Mouse (Mus musculus) MEL (cell line): Measurements from ENCODE around the gene Oca2. TPM values are rescaled to one million over a fixed set of nuclear protein-coding genes. Genes with fewer than 3 reads are reported as not detected.

Experiments
- DNase-seq: peaks from one replicate; pipeline ENCODE4 v3.0.0; 2011; ENCODE audit warnings: low read depth, low spot score
- H3K27ac ChIP-seq: 2 replicates; pipeline ENCODE4 v1.5.1; 2012; ENCODE audit warnings: low read depth, mild to moderate bottlenecking, control low read depth, low read length, moderate library complexity; ENCODE audit not compliant: control insufficient read depth
- H3K27me3 ChIP-seq, 2 experiments: fragments of 150-350 bp in 1 of 2; sonication (generic) in 1 of 2; 2 replicates each; pipeline ENCODE4 v1.6.1; 2012; ENCODE audit warnings: low read length in 2 of 2, mild to moderate bottlenecking in 2 of 2, improper control_type of control experiment in 1 of 2, moderate library complexity in 1 of 2; ENCODE audit not compliant: insufficient read depth in 2 of 2, control insufficient read depth in 1 of 2
- H3K36me3 ChIP-seq, 2 experiments: 2 replicates each; pipeline ENCODE4 v1.6.1; 2012 to 2014; ENCODE audit warnings: low read length in 2 of 2, improper control_type of control experiment in 1 of 2, inconsistent platforms in 1 of 2, mild to moderate bottlenecking in 1 of 2; ENCODE audit not compliant: insufficient read depth in 2 of 2, control insufficient read depth in 1 of 2
- H3K4me1 ChIP-seq, 2 experiments: fragments of 150-350 bp in 1 of 2; sonication (generic) in 1 of 2; 2 replicates each; pipeline ENCODE4 v1.6.1; 2012; ENCODE audit warnings: low read length in 2 of 2, improper control_type of control experiment in 1 of 2, mild to moderate bottlenecking in 1 of 2; ENCODE audit not compliant: insufficient read depth in 2 of 2, control insufficient read depth in 1 of 2
- H3K4me3 ChIP-seq, 2 experiments: fragments of 150-350 bp in 1 of 2; sonication (generic) in 1 of 2; 2 replicates each; pipeline ENCODE4 v1.5.1; 2012; ENCODE audit warnings: low read depth in 2 of 2, low read length in 2 of 2, mild to moderate bottlenecking in 2 of 2, moderate library complexity in 2 of 2, control low read depth in 1 of 2, improper control_type of control experiment in 1 of 2; ENCODE audit not compliant: control insufficient read depth in 1 of 2, insufficient read depth in 1 of 2
- H3K79me2 ChIP-seq: 2 replicates; pipeline ENCODE4 v1.6.1; 2012; ENCODE audit warnings: mild to moderate bottlenecking, low read length, moderate library complexity; ENCODE audit not compliant: control insufficient read depth, poor library complexity, insufficient read depth
- H3K9ac ChIP-seq: 2 replicates; pipeline ENCODE4 v1.6.1; 2012; ENCODE audit warnings: low read depth, mild to moderate bottlenecking, control low read depth, low read length, moderate library complexity; ENCODE audit not compliant: control insufficient read depth, poor library complexity, severe bottlenecking
- H3K9me3 ChIP-seq: fragments of 150-350 bp; sonication (generic); replicated peaks from 2 replicates; pipeline ENCODE4 v1.6.1; 2012; ENCODE audit warnings: mild to moderate bottlenecking, low read length, improper control_type of control experiment, moderate library complexity; ENCODE audit not compliant: insufficient read depth
- BHLHE40 ChIP-seq: IDR thresholded peaks from 2 replicates; pipeline ENCODE4 v1.6.1; 2012; ENCODE audit warnings: low read depth, mild to moderate bottlenecking, inconsistent platforms, low read length, improper control_type of control experiment, borderline replicate concordance
- CHD1 ChIP-seq: IDR thresholded peaks from 2 replicates; pipeline ENCODE4 v1.6.1; 2012; ENCODE audit warnings: low read depth, mild to moderate bottlenecking, inconsistent platforms, low read length, improper control_type of control experiment
- CHD2 ChIP-seq: IDR thresholded peaks from 2 replicates; pipeline ENCODE4 v1.6.1; 2011; ENCODE audit warnings: low read length, improper control_type of control experiment
- E2F4 ChIP-seq: IDR thresholded peaks from 2 replicates; pipeline ENCODE4 v1.6.1; 2011; ENCODE audit warnings: low read depth, low read length, improper control_type of control experiment, borderline replicate concordance
- ETS1 ChIP-seq: IDR thresholded peaks from 2 replicates; pipeline ENCODE4 v1.6.1; 2012; ENCODE audit warnings: low read depth, mild to moderate bottlenecking, inconsistent platforms, low read length, improper control_type of control experiment, moderate library complexity
- GABPA ChIP-seq: IDR thresholded peaks from 2 replicates; pipeline ENCODE4 v1.6.1; 2012; ENCODE audit warnings: low read depth, mild to moderate bottlenecking, inconsistent platforms, low read length, improper control_type of control experiment, moderate library complexity
- HCFC1 ChIP-seq: IDR thresholded peaks from 2 replicates; pipeline ENCODE4 v1.6.1; 2012; ENCODE audit warnings: low read depth, mild to moderate bottlenecking, inconsistent platforms, low read length, improper control_type of control experiment, moderate library complexity
- MAFK ChIP-seq: IDR thresholded peaks from 2 replicates; pipeline ENCODE4 v1.6.1; 2011; ENCODE audit warnings: low read depth, mild to moderate bottlenecking, low read length, improper control_type of control experiment, borderline replicate concordance
- MAX ChIP-seq: IDR thresholded peaks from 2 replicates; pipeline ENCODE4 v1.6.1; 2011; ENCODE audit warnings: low read length, improper control_type of control experiment
- MEF2A ChIP-seq: IDR thresholded peaks from 2 replicates; pipeline ENCODE4 v1.6.1; 2014; ENCODE audit warnings: low read depth, mild to moderate bottlenecking, inconsistent platforms, low read length, improper control_type of control experiment; ENCODE audit not compliant: poor library complexity, insufficient replicate concordance, severe bottlenecking; ENCODE audit errors: extremely low read depth
- MXI1 ChIP-seq: IDR thresholded peaks from 2 replicates; pipeline ENCODE4 v1.6.1; 2011; ENCODE audit warnings: mild to moderate bottlenecking, low read depth, low read length, improper control_type of control experiment
- MYB ChIP-seq: IDR thresholded peaks from 2 replicates; pipeline ENCODE4 v1.6.1; 2011; ENCODE audit warnings: mild to moderate bottlenecking, low read depth, low read length, improper control_type of control experiment
- NELFE ChIP-seq: IDR thresholded peaks from 2 replicates; pipeline ENCODE4 v1.6.1; 2011; ENCODE audit warnings: low read depth, low read length, improper control_type of control experiment
- POLR2AphosphoS5 ChIP-seq: IDR thresholded peaks from 2 replicates; pipeline ENCODE4 v1.6.1; 2012; ENCODE audit warnings: low read depth, borderline replicate concordance, mild to moderate bottlenecking, inconsistent platforms, low read length, moderate library complexity, mixed read lengths
- RAD21 ChIP-seq: IDR thresholded peaks from 2 replicates; pipeline ENCODE4 v1.6.1; 2011; ENCODE audit warnings: mild to moderate bottlenecking, low read depth, low read length, improper control_type of control experiment
- RCOR1 ChIP-seq: IDR thresholded peaks from 2 replicates; pipeline ENCODE4 v1.6.1; 2012; ENCODE audit warnings: low read depth, mild to moderate bottlenecking, inconsistent platforms, low read length, improper control_type of control experiment
- SMC3 ChIP-seq: IDR thresholded peaks from 2 replicates; pipeline ENCODE4 v1.6.1; 2011; ENCODE audit warnings: low read depth, low read length, improper control_type of control experiment
- TAL1 ChIP-seq: IDR thresholded peaks from 2 replicates; pipeline ENCODE4 v1.6.1; 2012; ENCODE audit warnings: mild to moderate bottlenecking, inconsistent platforms, low read length, moderate library complexity, mixed read lengths
- USF1 ChIP-seq: IDR thresholded peaks from 2 replicates; pipeline ENCODE4 v1.6.1; 2014; ENCODE audit warnings: low read depth, mild to moderate bottlenecking, inconsistent platforms, low read length, improper control_type of control experiment, moderate library complexity
- USF2 ChIP-seq, 2 experiments: IDR thresholded peaks; 2 replicates each; pipeline ENCODE4 v1.6.1; 2011 to 2012; ENCODE audit warnings: improper control_type of control experiment in 2 of 2, low read length in 2 of 2, borderline replicate concordance in 1 of 2, inconsistent platforms in 1 of 2, low read depth in 1 of 2, mild to moderate bottlenecking in 1 of 2; ENCODE audit not compliant: insufficient read depth in 1 of 2
- ZC3H11A ChIP-seq: IDR thresholded peaks from 2 replicates; pipeline ENCODE4 v1.6.1; 2012; ENCODE audit warnings: low read depth, mild to moderate bottlenecking, inconsistent platforms, low read length, improper control_type of control experiment
- ZKSCAN1 ChIP-seq: IDR thresholded peaks from 2 replicates; pipeline ENCODE4 v1.6.1; 2012; ENCODE audit warnings: low read depth, mild to moderate bottlenecking, inconsistent platforms, low read length, improper control_type of control experiment, moderate library complexity
- ZNF384 ChIP-seq: IDR thresholded peaks from 2 replicates; pipeline ENCODE4 v1.6.1; 2012; ENCODE audit warnings: low read depth, mild to moderate bottlenecking, inconsistent platforms, low read length, improper control_type of control experiment
- polyA plus RNA-seq, 2 experiments: library from polyadenylated mRNA; stranded (reverse) in 1 of 2; unstranded in 1 of 2; fragments of >175 nt in 1 of 2; fragments of >200 nt in 1 of 2; gene quantifications; 2 replicates each; pipeline versions ENCODE4 v1.2.1 to v1.2.4; 2012; ENCODE audit warnings: low replicate concordance in 2 of 2, low read depth in 1 of 2; ENCODE audit not compliant: insufficient read length in 2 of 2, insufficient read depth in 1 of 2, missing spikeins in 1 of 2
- total RNA-seq: library from RNA; depleted of rRNA; stranded (reverse); fragments of 300-350 nt; gene quantifications from 2 replicates; pipeline ENCODE4 v1.2.3, GENCODE M21; 2012

Gene Oca2
- total and polyA plus RNA-seq, 3 experiments = not detected

- no peak overlapping the region for H3K4me3 ChIP-seq
- H3K79me2 ChIP-seq = no peaks in the 10 kb centered on the region
- DNase-seq = no peak
- no peaks in the 10 kb centered on the region for H3K9me3 ChIP-seq
- TF ChIP-seq TAL1 = no peak
- TF ChIP-seq GABPA = no peak
- TF ChIP-seq CHD2 = no peak
- no peak for TF ChIP-seq HCFC1
- no peak for TF ChIP-seq ETS1
- TF ChIP-seq SMC3 = no peak
- no peak for TF ChIP-seq ZKSCAN1
- TF ChIP-seq NELFE = no peak
- no peak for TF ChIP-seq MAFK
- no peak for TF ChIP-seq ZC3H11A
- no peak for TF ChIP-seq RAD21
- no peak for TF ChIP-seq MEF2A
- no peak for TF ChIP-seq POLR2AphosphoS5
- TF ChIP-seq ZNF384 = no peak
- TF ChIP-seq RCOR1 = no peak
- TF ChIP-seq MXI1 = no peak
- no peak for TF ChIP-seq CHD1
- TF ChIP-seq BHLHE40 = no peak
- H3K27ac ChIP-seq = no peak overlapping the region
- no peaks in the 10 kb centered on the region for H3K36me3 ChIP-seq
- H3K9ac ChIP-seq = no peak overlapping the region
- no peaks in the 10 kb centered on the region for H3K4me1 ChIP-seq
- no peaks in the 10 kb centered on the region for H3K27me3 ChIP-seq
Observed at GRCm38 (mm10) chr7:56423548-56423947, 184.0 kb downstream of the Oca2 start.

GRCm38 (mm10) chr7:56460814-56461520 is 221.4 kb downstream of the Oca2 start:
- H3K4me1 ChIP-seq = no peaks in the 10 kb centered on the region
- H3K36me3 ChIP-seq = no peaks in the 10 kb centered on the region
- TF ChIP-seq MYB = no peak
- TF ChIP-seq ZC3H11A = no peak
- no peak for TF ChIP-seq MAX
- TF ChIP-seq USF1 = no peak
- TF ChIP-seq POLR2AphosphoS5 = no peak
- no peak for TF ChIP-seq E2F4
- no peak for TF ChIP-seq USF2 (IDR thresholded peaks at IDR 0.05; ENCODE audit: borderline replicate concordance in 1 of 2, insufficient read depth in 1 of 2, low read depth in 1 of 2, low read length in 2 of 2)
- H3K27me3 ChIP-seq = no peaks in the 10 kb centered on the region
- no peak overlapping the region for H3K4me3 ChIP-seq
- DNase-seq = no peak
- H3K9me3 ChIP-seq = no peaks in the 10 kb centered on the region
- H3K27ac ChIP-seq = no peak overlapping the region
- H3K79me2 ChIP-seq = no peaks in the 10 kb centered on the region
- no peak overlapping the region for H3K9ac ChIP-seq
